ENCODE assay signal across 8 mouse cellular contexts in the genomic region with DNA sequence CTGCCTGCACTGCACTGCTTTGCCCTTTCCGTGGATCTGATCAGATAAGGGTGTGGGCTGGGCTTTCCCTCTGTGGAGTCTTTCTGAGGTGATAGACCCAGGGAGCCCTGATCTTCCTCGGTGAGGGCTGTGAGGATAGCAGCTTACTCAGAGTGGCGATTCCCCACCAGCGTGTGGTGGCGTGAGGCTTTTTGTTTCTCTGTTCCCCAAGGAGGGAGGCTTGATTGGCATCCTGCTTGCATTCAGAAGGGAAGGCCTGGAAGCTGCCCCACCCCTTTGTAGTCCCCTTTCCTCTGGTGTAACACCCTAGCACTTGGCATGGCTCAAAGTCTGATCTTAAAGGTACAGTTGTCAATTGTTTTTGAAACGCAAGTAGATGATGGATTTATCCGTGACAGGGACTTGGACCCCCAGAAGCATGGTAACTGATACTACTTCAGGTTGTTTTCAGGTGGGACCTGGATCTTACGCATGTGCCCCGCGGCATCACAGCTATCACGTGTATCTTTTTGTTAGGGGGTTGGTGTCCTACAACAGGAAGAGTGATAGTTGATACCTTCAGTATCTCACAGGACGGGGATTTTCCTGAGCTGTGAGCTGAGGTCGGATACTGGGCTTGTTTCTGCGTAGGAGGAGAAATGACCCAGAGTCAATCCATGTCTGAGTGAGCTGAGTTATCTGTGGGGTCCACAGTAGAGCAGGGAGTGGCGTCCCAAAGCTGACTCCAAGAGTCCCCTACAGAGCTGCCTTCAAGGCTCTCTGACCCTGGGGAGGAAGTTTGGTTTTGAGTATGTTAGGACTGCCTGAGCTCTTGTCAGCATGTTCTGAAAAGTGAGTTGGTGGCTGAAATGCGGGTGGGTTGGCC. TPM values are rescaled to one million over a fixed set of nuclear protein-coding genes. Genes with fewer than 3 reads are reported as not detected.
DNase-seq lines count a peak whose midpoint lies in the region; ATAC-seq and TF ChIP-seq lines count a peak whose summit lies in the region.

No protein-coding gene starts in this region.

- H3K4me1 ChIP-seq in limb, embryonic 15.5 days = peaks cover 34% of the 10 kb centered on the region
- peaks cover 24% of the 10 kb centered on the region for H3K4me1 ChIP-seq in limb, embryonic 10.5 days
- peaks cover 45% of the 10 kb centered on the region for H3K4me1 ChIP-seq in bone marrow macrophage, adult 2 months (ENCODE audit: control insufficient read depth, insufficient read depth, low read length)
- H3K4me1 ChIP-seq in heart, embryonic 11.5 days (ENCODE audit: control insufficient read depth, insufficient read depth, low read length) = peaks cover 43% of the 10 kb centered on the region
- peaks cover 35% of the 10 kb centered on the region for H3K4me1 ChIP-seq in lung, embryonic 14.5 days (ENCODE audit: insufficient read depth)

- H3K9ac ChIP-seq in limb, embryonic 15.5 days = no peak overlapping the region
- H3K9ac ChIP-seq in heart, embryonic 11.5 days (ENCODE audit: low read depth, low read length) = 0 out of 2 replicates have a peak overlapping the region, but pooled peaks have one; percentile 34
- H3K9ac ChIP-seq in lung, embryonic 14.5 days = no peak overlapping the region

- no peak overlapping the region for H3K4me2 ChIP-seq in limb, embryonic 15.5 days
- no peak overlapping the region for H3K4me2 ChIP-seq in heart, embryonic 11.5 days
- H3K4me2 ChIP-seq in lung, embryonic 14.5 days = peak overlapping the region; percentile 7; the same call in 1 of the 2 replicates

- H3K9me3 ChIP-seq in limb, embryonic 15.5 days = no peaks in the 10 kb centered on the region
- no peaks in the 10 kb centered on the region for H3K9me3 ChIP-seq in limb, embryonic 10.5 days (replicated peaks)
- no peaks in the 10 kb centered on the region for H3K9me3 ChIP-seq in heart, embryonic 11.5 days (replicated peaks; ENCODE audit: control insufficient read depth, low read length)
- no peaks in the 10 kb centered on the region for H3K9me3 ChIP-seq in lung, embryonic 14.5 days (ENCODE audit: low read depth, low read length)

- H3K4me3 ChIP-seq in limb, embryonic 15.5 days = no peak overlapping the region
- H3K4me3 ChIP-seq in limb, embryonic 10.5 days = no peak overlapping the region
- no peak overlapping the region for H3K4me3 ChIP-seq in bone marrow macrophage, adult 2 months (ENCODE audit: insufficient read depth, low read length)
- H3K4me3 ChIP-seq in heart, embryonic 11.5 days (ENCODE audit: low read depth, low read length) = no peak overlapping the region
- H3K4me3 ChIP-seq in lung, embryonic 14.5 days (ENCODE audit: low read depth, low read length) = no peak overlapping the region

- H3K27ac ChIP-seq in limb, embryonic 15.5 days = peak overlapping the region; percentile 7; the same call in 1 of the 2 replicates
- no peak overlapping the region for H3K27ac ChIP-seq in limb, embryonic 10.5 days
- peak overlapping the region; percentile 78; the same call in 1 of the 2 replicates for H3K27ac ChIP-seq in bone marrow macrophage, adult 2 months (ENCODE audit: insufficient read depth, low read depth, low read length)
- peak overlapping the region; percentile 18; the same call in 1 of the 2 replicates for H3K27ac ChIP-seq in heart, embryonic 11.5 days (ENCODE audit: low read depth, low read length)
- peak overlapping the region; percentile 67 for H3K27ac ChIP-seq in lung, embryonic 14.5 days (ENCODE audit: low read depth)

- no peak for ATAC-seq in limb, embryonic 15.5 days (ENCODE audit: insufficient number of reproducible peaks, low FRiP score, low TSS enrichment, low read depth)
- ATAC-seq in heart, embryonic 11.5 days (replicated peaks; ENCODE audit: insufficient number of reproducible peaks, low FRiP score, low TSS enrichment) = no peak
- no peak for ATAC-seq in lung, embryonic 14.5 days (ENCODE audit: insufficient read depth)

- no peaks in the 10 kb centered on the region for H3K36me3 ChIP-seq in limb, embryonic 15.5 days
- no peaks in the 10 kb centered on the region for H3K36me3 ChIP-seq in limb, embryonic 10.5 days
- no peaks in the 10 kb centered on the region for H3K36me3 ChIP-seq in heart, embryonic 11.5 days (ENCODE audit: control insufficient read depth, insufficient read depth, low read length)
- no peaks in the 10 kb centered on the region for H3K36me3 ChIP-seq in lung, embryonic 14.5 days (ENCODE audit: insufficient read depth)

- DNase-seq in limb, embryonic 10.5 days (ENCODE audit: low spot score) = no peak
- DNase-seq in lung, embryonic 14.5 days = peak; percentile 36
- no peak for DNase-seq in thymus, postnatal 0 days (ENCODE audit: low spot score)
- DNase-seq in urinary bladder, postnatal 4 days (ENCODE audit: low spot score in 2 of 2) = no peak
- DNase-seq in frontal cortex, postnatal 10 days (ENCODE audit: low spot score in 2 of 2) = no peak

- H3K27me3 ChIP-seq in limb, embryonic 15.5 days = no peaks in the 10 kb centered on the region
- H3K27me3 ChIP-seq in limb, embryonic 10.5 days (ENCODE audit: low read depth, poor library complexity, severe bottlenecking) = no peaks in the 10 kb centered on the region
- no peaks in the 10 kb centered on the region for H3K27me3 ChIP-seq in heart, embryonic 11.5 days (ENCODE audit: control insufficient read depth, insufficient read depth, low read length)
- H3K27me3 ChIP-seq in lung, embryonic 14.5 days (ENCODE audit: insufficient read depth, low read length) = no peaks in the 10 kb centered on the region

- WGBS in limb, embryonic 15.5 days = 57% methylated on average over 16 of the region's 16 CpGs
- WGBS in limb, embryonic 10.5 days = 60% methylated on average over 16 of the region's 16 CpGs
- 39% methylated on average over 16 of the region's 16 CpGs for WGBS in heart, embryonic 11.5 days (ENCODE audit: insufficient replicate concordance)
- WGBS in lung, embryonic 14.5 days = 50% methylated on average over 16 of the region's 16 CpGs

- TF ChIP-seq POLR2A in bone marrow macrophage, adult 2 months (IDR thresholded peaks at IDR 0.05; ENCODE audit: borderline replicate concordance, low read depth, low read length) = no peak

- TF ChIP-seq CTCF in bone marrow macrophage, adult 2 months (IDR thresholded peaks at IDR 0.05; ENCODE audit: low read depth, low read length) = no peak
- no peak for TF ChIP-seq CTCF in lung, embryonic 14.5 days (IDR thresholded peaks at IDR 0.05; ENCODE audit: low read depth)

RNA-seq across cellular contexts. Expression of gene Synj2, which starts 36.2 kb away (rescaled TPM):
- polyA plus RNA-seq in limb, embryonic 15.5 days (2015; fragmentation: Nextera tagmentation; extraction: Ambion mirVana) = 3.0 and 3.8 TPM in 2 replicates
- 0.75 and 1.1 TPM in 2 replicates for polyA plus RNA-seq in limb, embryonic 10.5 days (2016; fragmentation: Nextera tagmentation; extraction: Ambion mirVana)
- polyA plus RNA-seq in bone marrow macrophage, adult 2 months (2012; ENCODE audit: insufficient read depth, insufficient read length, missing spikeins) = 9.7 and 11.2 TPM in 2 replicates
- 3.0 and 3.3 TPM in 2 replicates for polyA plus RNA-seq in heart, embryonic 11.5 days (2014; fragmentation: Nextera tagmentation; extraction: Ambion mirVana)
- polyA plus RNA-seq in lung, embryonic 14.5 days (2014; fragmentation: Nextera tagmentation; extraction: Ambion mirVana) = 3.6 TPM in 2 replicates
- polyA plus RNA-seq in thymus, postnatal 0 days (2015; fragmentation: Nextera tagmentation; extraction: Ambion mirVana) = 4.2 and 4.5 TPM in 2 replicates
